Mouse (Mus musculus) urinary bladder, postnatal 14 days (tissue): ENCODE measurements at regions not wholly inside any gene's neighbourhood (a gene's known extent, or its start where the extent isn't known, plus 50 kb on each side); places are given as distances from the start of the nearest gene placed in this dataset.

Experiments used
- DNase-seq: peaks from one replicate; pipeline ENCODE4 v3.0.0; 2021; ENCODE audit warnings: low spot score

DNA sequence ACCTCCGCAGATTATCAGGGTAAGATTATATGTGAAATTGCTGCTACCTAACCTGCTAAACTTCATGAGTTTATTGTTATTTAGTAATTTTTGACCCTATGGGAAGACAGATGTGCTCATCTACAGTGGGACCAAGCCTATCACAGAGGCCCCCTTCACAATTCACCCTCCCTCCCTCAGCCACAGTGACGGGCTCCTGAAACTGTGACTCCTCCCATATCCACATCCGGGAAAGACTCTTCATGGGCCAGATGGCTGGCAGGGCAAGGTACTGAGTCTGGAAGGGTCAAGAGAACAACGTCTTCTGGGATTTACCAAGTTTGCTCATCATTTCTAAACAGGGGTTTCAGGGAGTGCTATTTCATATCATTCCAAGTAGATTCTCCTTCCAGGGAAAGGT is 84.1 kb upstream of the Irs2 start:
- no peak for DNase-seq

GRCm38 (mm10) chr8:11091675-11092345 is 83.6 kb upstream of the Irs2 start:
- no peak for DNase-seq

DNA sequence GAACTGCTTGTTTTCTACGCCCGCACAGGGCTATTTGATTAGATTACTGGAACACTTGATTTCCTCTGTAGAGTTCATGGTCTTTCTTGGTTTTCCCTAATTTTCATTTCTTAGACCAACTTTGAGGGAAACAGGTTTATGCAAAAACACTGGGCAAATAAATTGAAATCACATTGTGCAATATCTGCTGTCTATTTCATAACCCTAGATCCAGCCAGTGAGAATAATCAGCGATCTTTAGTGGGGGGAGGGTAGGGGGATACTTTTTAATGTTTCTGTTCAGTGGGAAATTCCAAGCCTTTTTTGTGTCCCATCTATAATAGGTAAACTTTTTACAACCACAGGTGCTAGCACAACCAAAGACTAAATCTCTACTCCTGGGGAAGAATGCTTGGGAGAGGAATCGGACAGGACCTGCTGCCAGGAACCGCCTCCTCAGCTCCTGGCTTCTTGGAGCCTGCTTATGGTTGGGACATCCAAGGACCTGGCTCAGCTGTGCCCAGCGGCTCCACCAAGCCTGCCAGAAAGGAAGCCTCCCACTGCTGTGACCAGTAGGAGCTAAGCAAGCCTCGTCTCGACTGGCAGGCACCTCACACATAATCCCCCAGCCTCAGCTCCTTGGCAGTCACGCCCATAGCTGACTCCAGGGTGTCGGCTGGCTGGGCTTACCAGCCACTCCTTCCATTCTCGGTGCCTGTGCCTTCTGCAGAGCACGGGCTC is 80.8 kb upstream of the Irs2 start:
- peak; percentile 54 for DNase-seq

DNA sequence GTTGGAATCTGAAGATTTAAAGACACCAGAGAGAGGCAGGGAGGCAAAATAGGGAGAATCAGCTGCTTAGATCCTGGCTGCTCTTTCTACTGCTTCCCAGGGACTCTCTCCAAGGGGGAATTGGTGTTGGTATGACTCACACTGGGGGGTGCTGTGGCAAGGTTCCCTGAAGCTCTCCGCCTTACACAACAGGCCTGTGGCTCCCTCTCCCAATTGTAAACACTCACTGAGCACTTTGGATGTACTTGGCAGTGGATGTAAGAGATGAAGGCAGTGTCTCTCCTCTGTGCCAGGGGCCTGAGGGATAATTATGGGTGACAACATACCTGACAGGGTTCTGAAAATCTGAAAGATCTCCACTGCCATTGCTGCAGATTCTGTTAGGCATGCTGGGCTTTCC is 77.0 kb upstream of the Irs2 start:
- DNase-seq = peak; percentile 76

- peak; percentile 19 for DNase-seq
These were observed 75.8 kb upstream of the Irs2 start for GRCm38 (mm10) chr8:11084051-11084533.

- no peak for DNase-seq
These were observed 72.6 kb upstream of the Irs2 start for GRCm38 (mm10) chr8:11080813-11081212.

- no peak for DNase-seq
These were observed 71.5 kb upstream of the Irs2 start for GRCm38 (mm10) chr8:11079805-11080204.

GRCm38 (mm10) chr8:11077138-11077537 is 68.9 kb upstream of the Irs2 start:
- peak; percentile 44 for DNase-seq

DNA sequence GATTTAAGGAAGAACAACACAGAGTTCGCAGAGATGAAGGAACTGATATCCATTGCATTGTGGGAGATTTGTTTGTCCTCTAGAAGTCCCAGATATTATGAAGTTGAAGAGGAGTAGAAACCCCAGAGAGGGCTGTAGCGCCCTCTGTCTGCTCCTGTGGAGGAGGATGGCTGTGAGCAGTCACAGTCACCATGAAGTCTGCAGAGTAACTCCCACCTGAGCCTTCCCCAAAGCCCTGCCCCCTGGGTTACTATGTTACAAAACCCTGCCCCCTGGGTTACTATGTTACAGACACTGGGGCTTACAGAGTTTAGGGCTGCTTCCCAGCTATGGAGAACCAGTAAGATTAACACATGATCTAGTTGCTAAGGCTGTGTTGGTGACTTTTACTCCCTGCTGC is 62.9 kb upstream of the Irs2 start:
- DNase-seq = no peak

DNA sequence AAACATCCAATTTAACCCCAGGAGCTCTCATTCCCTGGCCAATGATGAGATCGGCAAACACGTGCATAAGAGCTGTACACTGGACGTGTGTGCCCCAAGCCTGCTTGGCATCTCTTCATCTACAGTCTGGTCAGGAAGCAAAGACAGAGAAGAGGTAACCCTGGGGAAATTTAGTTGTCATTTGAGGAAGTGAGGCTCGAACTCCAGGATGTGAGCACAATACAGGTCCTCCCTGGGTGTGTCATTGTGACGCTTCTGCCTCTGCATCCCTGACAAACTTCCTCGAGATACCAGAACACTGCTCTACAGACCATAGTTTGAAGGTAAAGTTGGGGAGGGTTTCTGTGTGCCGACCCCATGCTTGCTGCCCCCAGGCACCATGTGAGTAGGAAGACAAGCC is 59.2 kb upstream of the Irs2 start:
- DNase-seq = no peak

DNA sequence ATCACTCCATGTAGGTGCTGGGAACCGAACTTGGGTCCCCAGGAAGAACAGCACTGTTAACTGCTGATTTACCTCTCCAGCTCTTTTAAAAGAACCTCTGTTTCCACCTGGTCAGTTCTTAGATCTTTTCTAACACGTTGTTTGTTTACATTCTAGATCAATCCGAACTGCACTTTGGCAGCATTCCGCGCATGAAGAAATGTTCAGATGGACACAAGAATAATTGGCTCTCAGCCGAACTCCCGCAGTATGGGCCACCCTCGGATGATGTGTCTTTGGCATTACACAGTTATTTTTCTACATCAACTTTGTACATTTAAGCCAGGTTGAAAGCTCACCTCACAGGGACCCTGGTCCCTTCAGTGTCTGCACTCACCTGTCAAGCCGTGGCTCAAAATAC is 57.7 kb upstream of the Irs2 start:
- no peak for DNase-seq

- DNase-seq = no peak
These were observed 57.0 kb upstream of the Irs2 start for GRCm38 (mm10) chr8:11065303-11065702.

DNA sequence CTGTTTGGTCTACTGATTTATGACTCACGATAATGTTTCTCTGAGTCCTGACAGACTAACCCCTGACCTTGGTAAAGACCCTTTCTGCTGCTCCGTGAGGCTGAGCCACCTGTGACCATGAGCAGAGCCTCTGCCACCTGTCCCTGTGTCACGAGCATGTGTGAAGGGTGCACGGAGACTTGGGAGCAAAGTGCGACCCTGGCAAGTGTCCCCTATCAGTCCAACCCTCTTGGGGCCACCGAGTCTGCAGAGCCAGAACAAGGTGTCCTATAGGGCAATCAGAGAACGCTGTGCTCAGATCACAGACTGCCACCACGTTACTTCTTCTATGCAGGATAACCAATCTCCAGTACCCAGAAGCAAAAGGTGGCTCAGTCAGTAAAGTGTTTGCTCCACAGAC is 54.8 kb upstream of the Irs2 start:
- no peak for DNase-seq

DNA sequence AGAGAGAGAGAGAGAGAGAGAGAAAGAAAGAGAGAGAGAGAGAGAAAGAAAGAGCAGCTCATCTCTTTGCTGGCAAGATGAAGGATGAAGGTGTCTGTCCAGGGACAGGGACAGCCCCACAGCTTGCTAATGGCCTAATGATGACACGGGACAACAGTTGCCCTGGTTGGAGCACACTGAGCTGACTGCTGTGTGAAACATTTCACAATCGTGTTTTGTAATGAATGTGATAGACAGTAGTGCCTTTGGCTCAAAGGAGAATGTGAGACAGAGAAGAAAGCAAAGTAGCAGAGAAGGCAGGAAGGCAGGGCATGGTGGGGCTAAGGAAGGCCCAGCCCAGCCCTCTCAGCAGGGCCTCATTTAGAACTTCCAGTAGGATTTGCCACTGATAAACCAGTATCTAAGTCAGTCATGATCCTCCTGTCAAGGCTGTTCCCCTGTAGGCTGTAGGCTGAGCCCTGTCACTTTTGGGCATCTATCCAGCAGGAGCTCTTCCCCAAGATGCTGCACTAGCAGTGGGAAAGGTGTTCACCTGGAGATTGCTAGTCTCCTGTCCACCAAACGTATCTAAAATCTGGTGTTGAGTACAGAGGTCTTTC is 54.2 kb upstream of the Irs2 start:
- no peak for DNase-seq

- DNase-seq = no peak
These were observed 53.5 kb upstream of the Irs2 start for GRCm38 (mm10) chr8:11061711-11062110.

GRCm38 (mm10) chr8:11060604-11061003 is 52.3 kb upstream of the Irs2 start:
- no peak for DNase-seq

DNA sequence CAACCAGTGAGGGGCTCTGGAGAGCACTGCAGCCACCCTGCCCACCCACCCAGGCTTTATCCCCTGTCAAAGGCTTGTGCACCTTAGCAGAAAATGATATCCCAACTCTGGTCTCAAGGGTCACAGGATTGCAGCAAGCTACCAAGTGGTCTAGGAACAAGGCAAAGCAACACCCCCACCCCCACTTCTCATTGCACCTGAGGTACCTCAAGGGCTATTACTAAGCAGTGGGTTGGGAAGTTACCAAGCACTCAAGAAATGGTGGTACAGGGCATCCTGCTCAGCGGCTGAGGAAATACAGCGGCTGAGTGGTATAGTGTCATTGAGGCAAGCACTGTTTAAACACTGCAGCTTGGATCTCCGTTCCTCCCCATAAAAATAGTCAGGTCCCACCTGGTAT is 50.1 kb upstream of the Irs2 start:
- no peak for DNase-seq
